Mouse (Mus musculus): Measurements from ENCODE around the gene Grb10. TPM values are rescaled to one million over a fixed set of nuclear protein-coding genes. Genes with fewer than 3 reads are reported as not detected.

Gene Grb10
- total and polyA plus RNA-seq, 3 experiments, result 0.30 to 0.33 TPM; not detected in 1

- Histone ChIP-seq H3K27me3 (ENCODE audit: insufficient read depth, low read length) (peaks cover 53% of the 10 kb centered on the region), H3K9me3 (replicated peaks) (no peaks in the 10 kb centered on the region), H3K4me3 (ENCODE audit: low read depth, low read length) (no peak overlapping the region), H3K4me1 (ENCODE audit: insufficient read depth, low read depth, low read length) (no peaks in the 10 kb centered on the region), H3K36me3 (replicated peaks) (no peaks in the 10 kb centered on the region)
- DNase-seq (ENCODE audit: low spot score) (no peak), ATAC-seq (ENCODE audit: extremely low read depth, insufficient number of reproducible peaks, low FRiP score, poor library complexity, severe bottlenecking) (no peak)
- TF ChIP-seq TAL1 (conservative IDR thresholded peaks at IDR 0.05; ENCODE audit: low read depth, low read length) (no peak), GATA2 (IDR thresholded peaks at IDR 0.05; ENCODE audit: borderline replicate concordance, low read depth, low read length) (no peak), CTCF (IDR thresholded peaks at IDR 0.05; ENCODE audit: low read depth, low read length) (no peak), POLR2AphosphoS5 (IDR thresholded peaks at IDR 0.05; ENCODE audit: insufficient replicate concordance, low read depth, low read length) (no peak), GATA1 (IDR thresholded peaks at IDR 0.05; ENCODE audit: borderline replicate concordance, low read length) (no peak)
These were observed 140.0 kb downstream of the Grb10 start for GRCm38 (mm10) chr11:11898496-11898895.

- Histone ChIP-seq H3K9me3 (replicated peaks) (no peaks in the 10 kb centered on the region), H3K36me3 (replicated peaks) (no peaks in the 10 kb centered on the region), H3K4me3 (ENCODE audit: low read depth, low read length) (no peak within 1 kb of the TSS), H3K4me1 (ENCODE audit: insufficient read depth, low read depth, low read length) (no peaks in the 10 kb centered on the region), H3K27me3 (ENCODE audit: insufficient read depth, low read length) (peaks cover 57% of the 10 kb centered on the region)
- no peak for DNase-seq (ENCODE audit: low spot score)
- TF ChIP-seq GATA1 (IDR thresholded peaks at IDR 0.05; ENCODE audit: borderline replicate concordance, low read length), result no peak
- no peak for TF ChIP-seq CTCF (IDR thresholded peaks at IDR 0.05; ENCODE audit: low read depth, low read length)
- no peak for TF ChIP-seq GATA2 (IDR thresholded peaks at IDR 0.05; ENCODE audit: borderline replicate concordance, low read depth, low read length)
- no peak for TF ChIP-seq TAL1 (conservative IDR thresholded peaks at IDR 0.05; ENCODE audit: low read depth, low read length)
- TF ChIP-seq POLR2AphosphoS5 (IDR thresholded peaks at IDR 0.05; ENCODE audit: insufficient replicate concordance, low read depth, low read length), result no peak
- ATAC-seq (ENCODE audit: extremely low read depth, insufficient number of reproducible peaks, low FRiP score, poor library complexity, severe bottlenecking), result no peak
These were observed 140.7 kb downstream of the Grb10 start, which contains the start of gene Ddc for GRCm38 (mm10) chr11:11897645-11898357. Ddc (minus strand) TSS chr11:11898144.

- TF ChIP-seq POLR2AphosphoS5 (IDR thresholded peaks at IDR 0.05; ENCODE audit: insufficient replicate concordance, low read depth, low read length) (no peak), GATA1 (IDR thresholded peaks at IDR 0.05; ENCODE audit: borderline replicate concordance, low read length) (no peak), GATA2 (IDR thresholded peaks at IDR 0.05; ENCODE audit: borderline replicate concordance, low read depth, low read length) (no peak), TAL1 (conservative IDR thresholded peaks at IDR 0.05; ENCODE audit: low read depth, low read length) (no peak), CTCF (IDR thresholded peaks at IDR 0.05; ENCODE audit: low read depth, low read length) (no peak)
- DNase-seq (ENCODE audit: low spot score) (no peak), ATAC-seq (ENCODE audit: extremely low read depth, insufficient number of reproducible peaks, low FRiP score, poor library complexity, severe bottlenecking) (no peak)
- Histone ChIP-seq H3K27me3 (ENCODE audit: insufficient read depth, low read length) (peaks cover 60% of the 10 kb centered on the region), H3K36me3 (replicated peaks) (no peaks in the 10 kb centered on the region), H3K4me1 (ENCODE audit: insufficient read depth, low read depth, low read length) (no peaks in the 10 kb centered on the region), H3K9me3 (replicated peaks) (no peaks in the 10 kb centered on the region), H3K4me3 (ENCODE audit: low read depth, low read length) (no peak overlapping the region)
These were observed 143.0 kb downstream of the Grb10 start for GRCm38 (mm10) chr11:11895479-11895878.

- Histone ChIP-seq H3K4me3 (ENCODE audit: low read depth, low read length) (no peak overlapping the region), H3K27me3 (ENCODE audit: insufficient read depth, low read length) (peaks cover 69% of the 10 kb centered on the region), H3K36me3 (replicated peaks) (no peaks in the 10 kb centered on the region), H3K4me1 (ENCODE audit: insufficient read depth, low read depth, low read length) (peaks cover 5% of the 10 kb centered on the region), H3K9me3 (replicated peaks) (no peaks in the 10 kb centered on the region)
- no peak for TF ChIP-seq CTCF (IDR thresholded peaks at IDR 0.05; ENCODE audit: low read depth, low read length)
- TF ChIP-seq POLR2AphosphoS5 (IDR thresholded peaks at IDR 0.05; ENCODE audit: insufficient replicate concordance, low read depth, low read length), result no peak
- TF ChIP-seq GATA1 (IDR thresholded peaks at IDR 0.05; ENCODE audit: borderline replicate concordance, low read length), result no peak
- no peak for TF ChIP-seq GATA2 (IDR thresholded peaks at IDR 0.05; ENCODE audit: borderline replicate concordance, low read depth, low read length)
- ATAC-seq (ENCODE audit: extremely low read depth, insufficient number of reproducible peaks, low FRiP score, poor library complexity, severe bottlenecking) (no peak), DNase-seq (ENCODE audit: low spot score) (no peak)
These were observed 144.7 kb downstream of the Grb10 start for GRCm38 (mm10) chr11:11893769-11894168.

- ATAC-seq (ENCODE audit: extremely low read depth, insufficient number of reproducible peaks, low FRiP score, poor library complexity, severe bottlenecking), result no peak
- TF ChIP-seq CTCF (IDR thresholded peaks at IDR 0.05; ENCODE audit: low read depth, low read length), result no peak
- no peak for TF ChIP-seq GATA1 (IDR thresholded peaks at IDR 0.05; ENCODE audit: borderline replicate concordance, low read length)
- H3K4me3 ChIP-seq (ENCODE audit: low read depth, low read length), result no peak overlapping the region
- H3K36me3 ChIP-seq (replicated peaks), result no peaks in the 10 kb centered on the region
- H3K4me1 ChIP-seq (ENCODE audit: insufficient read depth, low read depth, low read length), result peaks cover 11% of the 10 kb centered on the region
- no peaks in the 10 kb centered on the region for H3K9me3 ChIP-seq (replicated peaks)
- H3K27me3 ChIP-seq (ENCODE audit: insufficient read depth, low read length), result peaks cover 69% of the 10 kb centered on the region
- DNase-seq (ENCODE audit: low spot score), result no peak
These were observed 145.4 kb downstream of the Grb10 start for GRCm38 (mm10) chr11:11892993-11893602.

GRCm38 (mm10) chr11:11891832-11892231 is 146.7 kb downstream of the Grb10 start:
- no peak for DNase-seq (ENCODE audit: low spot score)
- Histone ChIP-seq H3K27me3 (ENCODE audit: insufficient read depth, low read length) (peaks cover 70% of the 10 kb centered on the region), H3K4me3 (ENCODE audit: low read depth, low read length) (no peak overlapping the region), H3K9me3 (replicated peaks) (no peaks in the 10 kb centered on the region), H3K36me3 (replicated peaks) (no peaks in the 10 kb centered on the region), H3K4me1 (ENCODE audit: insufficient read depth, low read depth, low read length) (peaks cover 16% of the 10 kb centered on the region)
- ATAC-seq (ENCODE audit: extremely low read depth, insufficient number of reproducible peaks, low FRiP score, poor library complexity, severe bottlenecking), result no peak
- TF ChIP-seq TAL1 (conservative IDR thresholded peaks at IDR 0.05; ENCODE audit: low read depth, low read length) (no peak), CTCF (IDR thresholded peaks at IDR 0.05; ENCODE audit: low read depth, low read length) (no peak), GATA2 (IDR thresholded peaks at IDR 0.05; ENCODE audit: borderline replicate concordance, low read depth, low read length) (no peak), POLR2AphosphoS5 (IDR thresholded peaks at IDR 0.05; ENCODE audit: insufficient replicate concordance, low read depth, low read length) (no peak), GATA1 (IDR thresholded peaks at IDR 0.05; ENCODE audit: borderline replicate concordance, low read length) (no peak)
